Mouse (Mus musculus) induced T-regulatory cell, adult 2 months (primary cell): ENCODE data around the gene Fos.
A peak's percentile ranks its signal among the peaks of the same experiment; 100 is the strongest.

Experiments used
- DNase-seq: peaks from one replicate; pipeline ENCODE4 v3.0.0-alpha.2; 2012; ENCODE audit warnings: low read depth

Fos gene

DNA sequence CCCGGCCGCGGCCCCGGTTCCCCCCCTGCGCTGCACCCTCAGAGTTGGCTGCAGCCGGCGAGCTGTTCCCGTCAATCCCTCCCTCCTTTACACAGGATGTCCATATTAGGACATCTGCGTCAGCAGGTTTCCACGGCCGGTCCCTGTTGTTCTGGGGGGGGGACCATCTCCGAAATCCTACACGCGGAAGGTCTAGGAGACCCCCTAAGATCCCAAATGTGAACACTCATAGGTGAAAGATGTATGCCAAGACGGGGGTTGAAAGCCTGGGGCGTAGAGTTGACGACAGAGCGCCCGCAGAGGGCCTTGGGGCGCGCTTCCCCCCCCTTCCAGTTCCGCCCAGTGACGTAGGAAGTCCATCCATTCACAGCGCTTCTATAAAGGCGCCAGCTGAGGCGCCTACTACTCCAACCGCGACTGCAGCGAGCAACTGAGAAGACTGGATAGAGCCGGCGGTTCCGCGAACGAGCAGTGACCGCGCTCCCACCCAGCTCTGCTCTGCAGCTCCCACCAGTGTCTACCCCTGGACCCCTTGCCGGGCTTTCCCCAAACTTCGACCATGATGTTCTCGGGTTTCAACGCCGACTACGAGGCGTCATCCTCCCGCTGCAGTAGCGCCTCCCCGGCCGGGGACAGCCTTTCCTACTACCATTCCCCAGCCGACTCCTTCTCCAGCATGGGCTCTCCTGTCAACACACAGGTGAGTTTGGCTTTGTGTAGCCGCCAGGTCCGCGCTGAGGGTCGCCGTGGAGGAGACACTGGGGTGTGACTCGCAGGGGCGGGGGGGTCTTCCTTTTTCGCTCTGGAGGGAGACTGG lies at the start of gene Fos:
Gene Fos (plus strand): TSS at position 410 of the 817 bp plus-strand sequence.
- peak; percentile 98 for DNase-seq

DNA sequence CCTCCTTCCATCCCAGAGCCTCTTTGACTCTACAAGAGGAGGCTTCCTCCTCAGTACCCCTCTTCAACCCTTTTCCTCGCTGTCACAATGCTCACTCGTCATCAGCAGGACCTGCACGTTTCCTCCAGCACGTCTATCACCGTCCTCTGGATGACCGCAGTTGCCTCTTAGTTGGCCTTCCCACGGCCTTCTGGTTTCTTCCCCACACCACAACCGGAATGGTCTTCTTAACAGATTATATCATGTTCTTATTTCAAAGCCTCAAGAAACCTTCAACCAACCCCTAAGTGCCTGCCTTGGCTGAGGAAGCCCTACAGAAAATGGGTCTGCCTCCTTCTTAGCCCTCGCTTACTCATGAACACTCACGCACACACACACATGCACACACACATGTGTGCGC lies 48.0 kb upstream of the Fos start:
- DNase-seq, result no peak

DNA sequence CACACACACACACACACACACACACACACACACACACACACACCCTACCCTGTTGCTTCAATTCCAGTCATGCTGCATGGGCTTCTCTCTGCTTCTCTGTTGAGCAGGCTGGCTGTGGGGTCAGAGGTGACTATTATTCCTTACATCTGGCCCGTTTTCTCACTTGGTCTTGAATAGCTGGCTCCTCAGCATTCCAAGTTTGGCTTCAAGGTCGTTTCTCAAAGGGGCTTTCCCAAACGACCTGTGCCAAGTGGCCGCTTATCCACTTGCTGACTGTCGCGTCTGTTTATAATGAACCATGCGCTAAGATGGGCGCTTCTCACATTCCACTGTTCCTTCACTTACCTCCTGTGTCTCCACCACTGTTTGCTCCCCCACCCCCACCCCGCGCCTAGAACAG lies 47.6 kb upstream of the Fos start:
- no peak for DNase-seq

DNA sequence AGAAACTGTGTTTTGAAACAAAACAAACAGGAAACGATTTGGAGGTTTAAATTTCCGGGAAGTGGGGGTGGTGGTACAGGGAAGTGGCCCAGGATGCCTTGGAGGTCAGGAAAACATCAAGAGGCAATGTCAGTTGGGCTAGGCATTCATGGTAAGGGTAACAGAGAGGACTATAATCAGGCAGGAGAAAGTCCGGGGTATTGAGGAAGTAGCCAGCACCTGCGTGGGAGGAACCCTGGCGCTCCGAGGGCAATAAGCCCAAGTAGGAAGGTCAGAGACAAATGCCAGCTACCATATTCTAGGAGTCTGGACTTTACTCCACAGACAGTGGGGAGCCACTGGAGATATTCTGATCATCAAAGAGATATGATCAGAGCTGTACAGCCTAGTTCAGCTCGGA lies 45.9 kb upstream of the Fos start:
- DNase-seq, result peak; percentile 30

DNA sequence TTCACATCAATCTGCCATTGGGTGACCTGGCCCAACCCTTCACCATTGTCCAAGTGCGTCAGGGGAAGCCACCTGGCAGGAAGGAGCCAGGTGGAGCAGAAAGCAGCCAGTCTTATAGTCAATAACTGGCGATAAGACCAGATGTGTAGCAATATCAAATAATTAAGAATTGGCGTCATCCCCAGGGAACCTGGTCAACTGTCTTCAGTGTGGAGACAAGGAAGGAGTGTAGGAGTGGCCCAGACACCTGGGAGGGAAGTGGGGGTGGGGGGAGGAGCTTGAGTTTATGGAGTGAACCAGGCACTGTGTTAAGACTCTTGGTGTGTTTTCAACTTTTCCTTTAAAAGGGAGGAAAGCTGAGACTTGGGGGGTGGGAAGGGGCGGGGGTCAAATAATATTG lies 43.7 kb upstream of the Fos start:
- DNase-seq, result no peak

DNA sequence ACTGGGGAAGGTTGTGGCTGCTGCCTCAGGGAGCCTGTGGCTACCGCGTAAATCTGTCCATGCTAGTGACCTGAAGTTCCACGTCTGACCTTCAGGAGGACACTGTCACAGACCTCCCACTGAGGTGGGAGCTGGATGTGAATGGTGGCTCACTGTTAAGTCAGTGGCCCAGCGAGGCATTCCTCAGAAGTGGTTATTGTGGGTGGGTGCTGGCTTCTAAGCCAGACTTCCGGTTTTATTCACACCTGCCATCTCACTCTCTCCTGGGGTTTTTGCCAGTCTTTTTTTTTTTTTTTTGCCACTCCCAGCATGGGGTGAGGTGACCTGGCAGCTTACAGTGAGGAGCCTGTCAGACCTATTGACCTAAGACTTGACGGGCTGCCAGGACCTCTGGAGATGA lies 43.3 kb upstream of the Fos start:
- DNase-seq, result peak; percentile 72

DNA sequence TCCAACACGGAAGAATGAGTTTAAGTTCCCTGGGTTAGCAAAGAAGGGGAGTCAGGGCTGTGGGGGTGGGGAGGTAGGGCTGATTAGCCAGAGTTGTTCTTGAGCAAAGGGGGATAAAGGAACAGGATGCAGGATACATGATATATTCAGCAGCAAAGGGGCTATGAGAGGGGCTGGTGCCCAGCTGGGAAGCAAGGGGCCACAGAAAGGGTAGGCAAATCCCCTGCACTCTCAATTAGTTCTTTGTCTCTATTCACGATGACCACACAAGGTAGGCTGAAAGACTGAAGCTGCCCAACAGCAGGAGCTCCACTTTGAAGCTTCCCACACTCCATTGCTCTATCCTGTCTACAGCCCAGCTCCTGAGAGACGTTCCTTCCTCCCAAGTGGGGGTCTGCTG lies 39.8 kb upstream of the Fos start:
- DNase-seq, result no peak

DNA sequence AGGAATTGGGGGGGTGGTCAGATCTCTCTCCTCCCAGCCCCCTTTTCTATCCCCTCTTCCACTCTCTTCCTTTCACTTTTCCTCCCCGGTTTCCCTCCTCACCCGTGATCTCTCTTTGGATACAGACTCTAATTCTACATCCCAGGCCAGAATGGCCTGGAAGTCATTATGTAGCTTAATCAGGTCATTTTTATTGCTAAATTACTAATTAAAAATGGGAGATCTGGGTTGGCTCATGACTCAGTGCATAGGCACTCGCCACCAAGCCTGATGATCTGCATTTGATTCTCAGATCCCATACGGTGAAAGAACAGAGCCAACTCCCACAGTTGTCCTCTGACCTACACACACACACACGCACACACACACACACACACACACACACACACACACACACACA lies 39.2 kb upstream of the Fos start:
- DNase-seq, result no peak

DNA sequence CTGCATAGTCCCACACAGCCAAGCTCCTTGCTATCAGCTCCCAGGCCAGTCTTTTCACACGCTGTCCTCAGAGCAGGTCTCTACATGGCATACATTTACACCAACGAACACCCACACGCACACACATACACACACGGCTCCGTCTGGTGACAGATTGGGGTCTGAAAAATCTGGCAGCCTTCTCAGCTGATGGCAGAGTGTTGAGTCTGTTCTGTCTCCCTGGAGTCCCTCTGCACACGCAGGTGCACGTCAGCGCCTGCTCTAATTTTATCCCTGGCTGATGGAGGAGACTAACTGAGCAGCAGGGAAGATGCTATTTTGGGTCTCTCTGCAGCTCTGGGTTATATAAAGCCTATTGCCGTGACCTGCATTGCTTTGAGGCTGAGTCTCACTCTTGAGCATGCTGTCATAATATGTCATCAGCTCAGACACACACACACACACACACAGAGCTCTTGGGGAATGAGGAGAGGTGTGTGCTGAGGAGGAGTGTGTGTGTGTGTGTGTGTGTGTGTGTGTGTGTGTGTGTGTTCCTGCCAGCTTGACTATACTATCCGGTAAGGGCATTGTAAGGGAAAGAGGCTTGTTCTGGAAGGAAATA lies 37.6 kb upstream of the Fos start:
- DNase-seq, result no peak

DNA sequence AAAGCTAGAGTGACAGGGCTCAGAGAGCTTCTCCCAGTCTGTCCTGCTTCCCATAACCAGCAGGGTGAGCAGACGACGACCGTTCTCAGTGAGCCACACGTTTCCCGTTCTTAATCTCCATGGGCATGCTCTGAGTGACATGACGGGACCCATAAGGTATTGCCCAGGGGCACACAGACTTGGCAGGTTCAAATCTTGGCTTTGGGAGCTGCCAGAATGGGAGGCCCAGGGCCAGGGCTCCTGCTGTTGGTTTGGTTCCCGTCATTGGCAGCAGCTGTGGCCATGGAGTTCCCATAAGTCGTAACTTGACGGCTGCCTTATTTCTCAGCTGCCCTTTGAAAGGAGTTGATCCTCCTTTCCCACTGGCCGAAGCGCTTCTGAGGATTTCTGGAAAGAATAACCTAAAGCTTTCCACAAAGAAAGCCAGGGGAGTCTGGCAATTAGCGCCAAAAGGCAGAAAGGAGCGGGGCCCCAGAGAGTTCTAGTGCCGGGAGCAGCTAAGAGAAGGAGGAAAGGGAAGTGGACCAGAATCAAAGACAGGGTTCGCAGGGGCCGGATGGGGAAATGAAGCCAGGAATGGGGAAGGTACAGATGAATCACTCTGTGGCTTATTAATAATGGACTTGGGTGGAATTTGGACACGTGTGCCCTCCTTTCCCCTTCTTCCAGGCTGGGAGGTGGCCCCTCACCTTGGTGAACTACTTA lies 36.4 kb upstream of the Fos start:
- no peak for DNase-seq

DNA sequence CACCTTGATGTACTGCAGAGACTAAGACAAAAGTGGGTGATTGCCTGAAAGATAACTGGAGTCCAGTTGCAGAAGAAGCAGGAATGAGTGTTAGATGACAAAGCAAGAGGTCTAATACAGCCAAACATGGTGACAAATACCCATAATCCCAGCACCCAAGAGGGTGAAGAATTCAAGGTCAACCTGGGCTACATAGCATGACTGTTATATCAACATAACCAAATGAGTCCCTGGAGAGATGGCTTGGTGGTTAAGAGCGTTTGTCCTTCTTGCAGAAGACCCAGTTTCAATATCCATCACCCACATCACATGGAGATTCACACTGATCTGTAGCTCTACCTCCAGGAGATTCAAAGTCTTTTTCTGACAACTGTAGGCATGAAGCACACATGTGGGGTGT lies 30.2 kb upstream of the Fos start:
- peak; percentile 59 for DNase-seq

DNA sequence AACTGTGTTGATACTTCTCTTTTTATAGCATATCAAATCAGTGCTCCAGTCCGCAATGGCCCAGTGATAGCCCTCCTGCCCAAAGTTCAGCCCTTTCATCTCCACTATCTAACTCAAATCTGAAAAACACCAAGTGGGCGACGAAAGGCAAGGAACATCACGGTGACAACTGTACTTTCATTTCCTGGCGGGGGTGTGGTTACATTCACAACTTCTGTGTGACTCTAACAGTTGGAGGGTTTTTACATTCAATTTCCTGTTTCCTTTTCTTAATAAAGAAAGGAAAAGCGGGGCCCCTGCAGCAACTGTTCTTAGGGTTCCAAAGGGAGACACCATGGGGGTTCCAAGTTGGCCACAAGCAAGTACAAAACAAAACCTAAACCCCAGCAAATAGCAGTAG lies 29.0 kb upstream of the Fos start:
- peak; percentile 95 for DNase-seq

DNA sequence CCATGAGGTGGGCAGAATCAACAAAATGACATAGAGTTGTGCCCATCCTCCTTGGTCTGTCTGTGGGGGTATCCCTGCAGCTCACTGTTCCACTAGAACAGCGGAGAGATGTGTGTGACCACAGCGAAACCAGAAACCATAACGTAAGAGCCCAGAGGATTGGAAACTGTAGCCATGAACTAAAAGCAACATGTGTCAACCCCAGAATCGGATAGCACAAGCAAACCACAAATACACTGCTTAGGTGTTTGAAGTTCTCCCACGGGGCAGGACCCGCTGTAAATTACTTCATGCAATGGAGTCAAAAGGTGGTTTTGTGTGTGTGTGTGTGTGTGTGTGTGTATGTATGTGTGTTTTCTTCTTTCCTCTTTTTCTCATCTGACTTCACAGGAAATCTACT lies 26.7 kb upstream of the Fos start:
- peak; percentile 93 for DNase-seq

DNA sequence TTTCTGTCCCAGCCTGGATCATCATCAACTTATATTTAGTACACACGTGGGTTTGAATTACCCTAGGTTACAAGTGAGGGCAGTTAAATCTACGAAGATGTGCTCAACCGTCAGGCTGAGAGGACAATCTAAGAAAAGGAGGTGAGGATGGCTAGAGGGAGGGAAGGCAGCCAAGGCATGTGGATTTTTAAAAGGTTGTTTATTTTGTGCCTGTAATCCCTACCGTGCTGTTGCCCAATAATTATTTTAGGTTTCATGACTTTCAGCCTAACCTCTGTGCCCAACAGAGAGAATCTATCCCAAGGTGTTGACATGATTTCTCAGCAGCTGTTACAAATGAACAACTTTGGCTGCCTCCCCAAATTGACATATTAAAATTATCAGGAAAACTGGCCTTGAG lies 26.2 kb upstream of the Fos start:
- no peak for DNase-seq

DNA sequence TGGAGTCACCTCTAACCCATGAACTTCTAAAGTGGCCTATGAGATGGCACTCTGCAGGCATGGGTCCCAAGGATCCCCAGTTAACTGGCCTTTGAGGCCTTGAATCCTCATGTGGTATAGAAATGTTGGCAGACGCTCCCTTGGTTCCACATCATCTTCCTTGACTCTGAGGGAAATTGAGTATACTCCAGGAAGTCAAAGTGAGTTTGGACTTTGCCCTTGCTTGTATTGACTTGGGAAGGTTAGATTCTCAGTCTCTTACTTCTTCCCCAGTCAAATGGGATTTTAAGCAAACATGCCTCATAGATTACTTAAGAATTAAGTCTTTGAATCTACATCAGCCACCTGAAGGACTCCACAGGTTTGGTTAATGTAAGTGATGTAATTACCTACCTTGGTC lies 24.2 kb upstream of the Fos start:
- peak; percentile 24 for DNase-seq

DNA sequence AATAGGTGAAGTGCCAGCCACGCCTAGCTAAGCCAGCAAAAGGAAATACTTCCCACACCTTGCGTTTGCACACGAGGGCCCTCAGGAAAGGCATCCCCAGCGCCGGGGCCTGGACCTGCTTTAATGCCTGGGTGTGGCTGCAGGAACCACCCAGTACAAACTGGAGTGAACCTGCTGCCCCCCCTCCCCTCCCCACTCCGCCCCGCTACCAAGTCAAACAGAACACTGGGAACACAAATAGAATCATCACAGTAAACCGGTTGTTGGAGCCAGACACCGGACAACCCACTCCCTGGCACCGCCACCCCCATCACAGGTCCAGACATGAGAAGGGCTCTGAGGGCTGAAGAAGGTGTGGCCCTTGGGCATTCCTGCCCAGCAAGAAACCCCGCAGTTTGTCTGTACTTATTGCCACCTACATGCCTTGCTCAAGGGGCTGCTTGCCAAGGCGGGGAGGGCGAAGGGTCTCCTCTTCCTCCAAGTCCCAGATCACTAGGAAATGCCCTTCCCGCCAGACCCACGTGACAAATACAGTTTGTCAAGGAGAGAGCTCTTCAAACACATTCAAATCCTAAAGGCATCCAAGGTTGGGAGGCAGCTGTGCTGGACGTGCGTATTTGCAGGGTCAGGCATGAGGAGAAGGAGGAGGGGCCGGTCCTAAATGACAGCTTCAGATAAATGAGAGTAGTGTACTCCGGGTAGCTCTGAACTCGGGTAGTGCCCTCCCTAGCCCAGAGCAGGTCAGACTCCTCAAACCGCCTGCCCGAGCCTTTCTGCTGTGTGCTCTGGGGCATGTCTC lies 21.8 kb upstream of the Fos start:
- peak; percentile 39 for DNase-seq

DNA sequence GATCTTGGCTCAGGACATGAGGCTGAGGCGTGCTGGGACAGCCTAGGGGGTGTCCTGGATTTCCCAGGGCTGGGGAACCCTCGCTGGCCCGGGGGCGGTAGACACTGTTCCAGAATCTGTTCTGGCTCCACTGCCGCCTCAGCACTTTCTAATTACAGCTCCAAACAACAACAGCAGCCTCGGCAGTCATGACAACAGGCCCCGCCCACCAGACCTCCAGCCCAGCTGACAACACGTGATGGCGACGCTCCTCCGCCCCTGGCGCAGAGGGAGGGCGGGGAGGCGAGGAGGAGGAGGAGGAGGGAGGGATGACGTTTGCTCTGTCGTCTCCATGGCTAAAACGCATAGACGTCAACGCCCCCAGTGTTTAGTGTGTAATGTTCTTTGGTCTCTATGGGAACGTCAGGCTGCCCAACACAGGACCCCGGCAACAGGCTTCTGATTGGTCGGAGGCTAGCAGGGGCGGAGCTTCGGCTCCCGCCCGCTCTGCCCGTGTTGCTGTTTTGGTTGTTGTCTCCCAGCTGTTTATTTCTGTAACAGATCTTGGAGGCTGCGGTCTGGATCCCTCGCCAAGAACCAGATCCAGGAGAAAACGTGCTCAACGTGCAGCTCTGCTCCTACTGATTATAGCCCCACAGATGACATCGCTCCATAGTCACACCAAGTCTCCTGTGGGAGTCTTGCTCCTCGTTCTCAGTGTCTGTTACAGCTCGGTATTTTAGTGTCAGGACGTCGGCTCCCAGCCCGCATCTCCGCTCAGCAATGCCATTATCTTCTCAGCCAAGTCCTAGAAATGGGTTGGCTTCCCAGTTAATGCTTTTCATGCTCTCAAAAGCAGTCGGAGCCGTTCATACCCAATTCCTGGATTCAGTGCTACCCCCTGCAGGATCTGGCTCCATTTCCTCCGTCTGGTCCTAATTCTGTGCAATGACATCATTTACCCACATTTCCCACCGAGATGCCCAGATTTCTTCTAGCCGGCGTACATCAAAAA lies 18.3 kb upstream of the Fos start:
- peak; percentile 100 for DNase-seq

DNA sequence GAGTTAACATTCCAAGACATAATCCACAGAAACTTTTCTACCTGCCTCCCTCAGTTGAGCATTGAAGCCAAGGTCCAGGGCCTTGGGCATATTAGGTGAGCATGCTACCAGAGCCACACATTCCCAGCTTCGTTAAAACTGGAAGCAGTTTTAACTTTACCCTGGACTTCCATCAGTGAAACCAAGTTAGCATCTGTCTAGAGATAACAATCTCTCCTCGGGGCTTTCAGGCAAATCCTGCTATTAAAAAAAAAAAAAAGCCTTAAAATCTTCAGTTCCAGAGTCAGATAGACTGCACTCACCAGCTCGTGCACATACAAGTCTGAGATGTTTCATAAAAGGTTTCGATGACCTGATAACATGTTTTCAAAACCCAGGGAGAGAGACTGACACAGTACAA lies 17.4 kb upstream of the Fos start:
- peak; percentile 52 for DNase-seq

DNA sequence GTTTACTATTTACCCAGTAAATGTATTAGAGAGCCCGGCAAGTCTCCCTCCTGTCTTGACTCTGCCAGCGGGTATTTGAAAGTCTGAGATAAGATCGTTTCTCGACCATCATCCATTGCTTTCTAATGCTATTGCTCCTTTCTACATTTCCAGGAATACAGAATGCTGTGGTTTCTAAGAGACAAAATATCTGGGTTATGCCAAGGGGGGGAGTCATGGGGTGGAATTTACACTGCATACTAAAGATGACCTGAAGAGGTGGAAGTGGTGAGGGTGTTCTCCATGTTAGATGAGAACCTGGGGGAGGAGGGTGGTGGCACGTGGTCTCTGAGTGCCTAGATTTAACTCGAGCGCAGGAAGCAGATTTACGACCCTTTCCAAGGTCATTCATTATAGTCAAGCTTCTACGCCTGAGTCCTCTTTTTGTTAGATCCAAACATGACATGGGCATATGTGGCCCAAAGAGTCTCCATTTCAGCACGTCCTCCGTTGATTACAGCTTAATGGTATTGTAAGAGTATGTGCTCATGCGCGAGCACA lies 16.7 kb upstream of the Fos start:
- DNase-seq, result peak; percentile 65

DNA sequence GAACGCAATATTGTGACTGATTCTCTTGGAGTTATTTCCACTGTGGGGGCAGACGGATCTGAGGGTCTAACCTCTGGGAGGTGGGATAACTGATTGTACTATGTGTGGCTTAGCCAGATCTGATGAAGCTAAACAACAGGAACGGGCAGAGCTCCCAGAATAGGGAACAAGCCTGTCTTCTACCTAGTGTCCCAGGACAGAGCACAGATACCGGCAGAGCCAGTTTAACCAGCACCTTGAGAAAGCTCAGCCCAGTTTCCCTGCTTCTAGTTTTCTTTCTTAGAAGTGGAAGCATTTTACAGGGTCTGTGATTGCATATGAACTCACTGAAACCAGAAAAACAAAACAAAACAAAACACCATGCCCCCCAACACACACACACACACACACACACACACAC lies 13.9 kb upstream of the Fos start:
- DNase-seq, result no peak
